Mouse (Mus musculus) liver, postnatal 0 days (tissue): ENCODE measurements at regions not wholly inside any gene's neighbourhood (a gene's known extent, or its start where the extent isn't known, plus 50 kb on each side); places are given as distances from the start of the nearest gene placed in this dataset.

ENCODE experiments used
- CTCF ChIP-seq: sonication (generic); IDR thresholded peaks from 2 replicates; pipeline ENCODE4 v1.5.1; 2016; ENCODE audit warnings: antibody characterized with exemption, low read depth
- EP300 ChIP-seq: IDR thresholded peaks from 2 replicates; pipeline ENCODE4 v1.6.1; 2016; ENCODE audit warnings: antibody characterized with exemption, low read depth, mild to moderate bottlenecking

GRCm38 (mm10) chr4:61902136-61902535 lies 67.1 kb upstream of the Mup5 start:
- TF ChIP-seq CTCF (no peak), EP300 (no peak)
